In the genomic region with DNA sequence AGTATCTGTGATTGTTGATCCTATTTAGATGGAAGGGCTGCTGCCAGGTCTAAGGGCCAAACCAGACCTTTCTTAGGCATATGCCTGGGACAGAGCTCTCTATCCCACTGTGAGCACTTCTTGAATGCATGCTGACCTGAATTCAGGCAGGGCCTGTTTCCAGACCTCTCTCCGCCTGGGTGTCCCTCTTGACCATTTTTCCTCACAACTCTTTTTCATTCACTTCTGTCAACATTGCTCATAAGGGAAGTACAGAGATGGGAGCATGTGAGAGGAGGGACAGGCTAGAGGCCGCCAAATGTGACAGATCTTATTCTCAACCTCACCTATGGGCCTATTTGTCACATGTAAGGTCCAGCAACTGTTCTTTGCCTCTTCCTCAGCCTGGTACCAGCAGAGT, we compare ENCODE assay signal across 21 mouse cellular contexts. TPM values are rescaled to one million over a fixed set of nuclear protein-coding genes. Genes with fewer than 3 reads are reported as not detected.
"Had no signal": no experiment of that assay in that cellular context is flagged by ENCODE, and none has a peak within 500 bp of the region (broad histone marks: within the 10 kb centered on the region; RNA-seq: fewer than 3 reads in every experiment).

No protein-coding gene starts in this region.

- H3K4me2 ChIP-seq: limb, embryonic 12.5 days; limb, embryonic 15.5 days; liver, embryonic 12.5 days; liver, embryonic 15.5 days; midbrain, embryonic 12.5 days; neural tube, embryonic 13.5 days; stomach, embryonic 15.5 days had no signal

- H3K9ac ChIP-seq: limb, embryonic 12.5 days; limb, embryonic 15.5 days; liver, embryonic 12.5 days; liver, embryonic 15.5 days; midbrain, embryonic 12.5 days; neural tube, embryonic 13.5 days; stomach, embryonic 15.5 days had no signal

- H3K4me3 ChIP-seq: limb, embryonic 12.5 days; limb, embryonic 15.5 days; liver, embryonic 12.5 days; liver, embryonic 15.5 days; midbrain, embryonic 12.5 days; myocyte; neural tube, embryonic 13.5 days; stomach, embryonic 15.5 days had no signal

- H3K27ac ChIP-seq: kidney, postnatal 0 days; limb, embryonic 12.5 days; limb, embryonic 15.5 days; liver, embryonic 12.5 days; midbrain, embryonic 12.5 days; neural tube, embryonic 13.5 days; stomach, embryonic 15.5 days had no signal

- H3K9me3 ChIP-seq: limb, embryonic 12.5 days; limb, embryonic 15.5 days; liver, embryonic 12.5 days; liver, embryonic 15.5 days; midbrain, embryonic 12.5 days; neural tube, embryonic 13.5 days; stomach, embryonic 15.5 days had no signal

- ATAC-seq: liver, embryonic 12.5 days; midbrain, embryonic 16.5 days had no signal

- H3K36me3 ChIP-seq: limb, embryonic 12.5 days; limb, embryonic 15.5 days; liver, embryonic 12.5 days; liver, embryonic 15.5 days; midbrain, embryonic 12.5 days; neural tube, embryonic 13.5 days; stomach, embryonic 15.5 days had no signal

- H3K27me3 ChIP-seq: limb, embryonic 12.5 days; limb, embryonic 15.5 days; liver, embryonic 12.5 days; liver, embryonic 15.5 days; midbrain, embryonic 12.5 days; neural tube, embryonic 13.5 days; stomach, embryonic 15.5 days had no signal

- DNase-seq: kidney, adult 2 months; kidney, postnatal 25 days; left cerebral cortex, postnatal 4 days; lung, adult 2 months; lung, postnatal 14 days; lung, postnatal 4 days; retina, postnatal 1 day; right cerebral cortex, postnatal 25 days; spleen, adult 18-20 months; thymus, postnatal 25 days had no signal

RNA-seq across cellular contexts. Expression of a gene that starts 20.1 kb away (rescaled TPM):
- total RNA-seq: megakaryocyte-erythroid progenitor cell, adult 5-6 weeks had no signal
